Mouse (Mus musculus): ENCODE measurements at regions not wholly inside any gene's neighbourhood (a gene's known extent, or its start where the extent isn't known, plus 50 kb on each side); places are given as distances from the start of the nearest gene placed in this dataset.

DNA sequence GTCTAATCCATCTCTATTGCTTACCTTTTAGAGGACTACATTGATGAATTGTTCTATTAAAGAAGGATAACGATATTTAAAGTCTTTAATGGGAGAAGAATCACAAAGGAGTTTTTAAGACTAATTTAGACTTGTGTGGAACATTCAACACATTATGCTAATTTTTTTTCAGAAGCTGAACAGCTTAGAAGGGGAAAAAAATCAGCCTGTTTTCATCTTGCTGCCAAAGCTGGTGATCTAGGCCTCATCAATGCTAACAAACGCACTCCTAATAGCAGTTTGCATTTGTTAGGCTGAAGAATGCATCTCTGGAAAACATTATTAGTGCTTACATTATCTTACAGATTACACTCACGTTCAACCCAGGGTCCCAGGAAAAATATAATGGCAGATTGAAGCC lies 126.2 kb downstream of the 9530068E07Rik start:
- peak overlapping the region; percentile 61; the same call in 1 of the 2 replicates for H3K27ac ChIP-seq
- H3K4me3 ChIP-seq, result no peak overlapping the region
- no peak for TF ChIP-seq CTCF (IDR thresholded peaks at IDR 0.05)
- DNase-seq (ENCODE audit: extremely low spot score in 1 of 2, low spot score in 2 of 2), result no peak
- intact Hi-C loops (cut with DNase I), result loop anchor here (1.0 to 2.0 kb wide), 3 partner anchors 126 to 733 kb away; partner anchors contain the start of gene Fstl4

DNA sequence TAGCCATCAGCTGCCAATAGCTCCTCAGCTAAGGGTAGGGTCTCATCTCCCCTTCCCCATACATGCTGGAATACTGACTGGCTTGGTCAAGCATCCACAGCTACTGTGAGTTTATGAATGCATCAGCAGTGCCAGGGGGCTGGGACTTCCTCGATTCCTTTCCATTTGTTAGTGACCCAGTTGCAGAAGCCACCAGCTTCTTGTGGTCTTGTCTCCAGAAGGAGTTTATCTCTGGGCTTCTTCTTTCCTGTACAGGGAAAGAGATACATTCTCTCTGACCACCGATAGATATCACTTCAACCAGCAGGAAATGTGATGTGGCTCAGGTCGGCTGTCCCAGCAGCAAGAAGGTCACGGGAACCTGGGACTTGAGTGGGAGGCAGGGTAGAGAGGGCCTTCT lies 127.0 kb downstream of the 9530068E07Rik start:
- Histone ChIP-seq H3K4me3 (no peak overlapping the region), H3K27ac (peak overlapping the region; percentile 37; the same call in 1 of the 2 replicates)
- no peak for TF ChIP-seq CTCF (IDR thresholded peaks at IDR 0.05)
- intact Hi-C loops (cut with DNase I), result loop anchor here (2.0 kb wide), 2 partner anchors 126 to 242 kb away; partner anchors contain the start of gene Fstl4
- DNase-seq (ENCODE audit: extremely low spot score in 1 of 2, low spot score in 2 of 2), result no peak

DNA sequence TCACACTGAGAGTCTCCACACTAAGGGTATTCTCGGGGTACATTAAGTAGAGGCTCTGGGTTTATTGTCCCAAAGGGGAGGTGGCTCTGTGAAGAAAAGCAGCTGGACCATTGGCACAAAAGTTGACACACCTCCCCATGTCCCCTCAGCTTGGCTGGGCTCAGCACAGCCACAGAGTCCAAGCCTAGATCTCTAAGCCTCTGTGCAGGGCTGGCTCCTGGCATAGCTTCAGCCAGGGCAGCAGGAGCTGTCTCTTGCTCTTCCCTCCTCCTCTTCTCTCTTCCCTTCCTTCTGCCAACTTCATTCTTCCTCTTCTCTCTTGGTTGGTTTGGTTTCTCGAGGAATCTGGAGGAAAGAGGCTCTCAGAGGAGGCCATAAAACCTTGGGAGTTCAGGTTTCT lies 127.4 kb downstream of the 9530068E07Rik start:
- intact Hi-C loops (cut with DNase I), result loop anchor here (2.0 kb wide), 2 partner anchors 125 to 241 kb away; partner anchors contain the start of gene Fstl4
- H3K27ac ChIP-seq, result no peak overlapping the region
- no peak for TF ChIP-seq CTCF (IDR thresholded peaks at IDR 0.05)
- H3K4me3 ChIP-seq, result no peak overlapping the region
- no peak for DNase-seq (ENCODE audit: extremely low spot score in 1 of 2, low spot score in 2 of 2)

DNA sequence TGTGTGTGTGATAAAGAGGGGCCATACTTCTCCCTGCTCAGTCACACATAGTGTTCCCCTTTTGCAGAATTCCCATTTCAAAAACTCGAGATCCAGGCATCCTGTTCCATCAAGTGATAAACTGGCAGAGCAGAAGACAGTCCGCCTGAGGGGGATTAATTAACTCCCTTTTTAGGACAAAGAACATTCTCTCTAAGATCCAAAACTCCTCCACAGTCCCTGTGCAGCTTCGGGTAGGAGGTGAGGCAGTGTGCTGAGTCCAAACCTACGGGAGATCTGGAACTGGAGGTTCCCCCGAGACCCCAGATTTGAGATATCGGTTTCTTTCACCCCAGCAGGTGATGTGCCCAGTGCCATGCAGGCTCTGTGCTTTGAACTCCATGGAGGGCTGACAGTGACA lies 129.2 kb downstream of the 9530068E07Rik start:
- Histone ChIP-seq H3K4me3 (no peak overlapping the region), H3K27ac (no peak overlapping the region)
- intact Hi-C loops (cut with DNase I), result no loop called here
- TF ChIP-seq CTCF (IDR thresholded peaks at IDR 0.05), result no peak
- DNase-seq (ENCODE audit: extremely low spot score in 1 of 2, low spot score in 2 of 2), result no peak

DNA sequence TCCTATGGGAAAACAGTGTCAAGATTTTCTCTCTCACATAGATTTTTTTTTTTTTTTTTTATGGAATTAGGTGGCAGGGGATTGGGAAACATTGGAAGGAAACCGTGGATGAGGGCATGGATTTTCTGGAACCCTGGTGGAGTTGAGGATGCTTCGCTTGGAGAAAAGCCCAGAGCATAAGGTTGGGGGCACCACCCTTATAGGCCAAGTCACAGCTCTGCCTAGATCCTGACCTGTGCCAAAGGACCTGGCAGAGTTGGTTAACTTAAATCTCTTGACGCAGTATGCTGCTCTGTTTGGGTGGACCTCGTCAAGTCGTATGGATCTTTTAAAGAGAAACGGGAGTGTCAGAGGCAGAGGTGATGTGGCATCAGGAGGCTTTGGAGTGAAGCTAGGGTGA lies 130.1 kb downstream of the 9530068E07Rik start:
- Histone ChIP-seq H3K4me3 (no peak overlapping the region), H3K27ac (no peak overlapping the region)
- TF ChIP-seq CTCF (IDR thresholded peaks at IDR 0.05), result no peak
- no peak for DNase-seq (ENCODE audit: extremely low spot score in 1 of 2, low spot score in 2 of 2)
- intact Hi-C loops (cut with DNase I), result no loop called here

DNA sequence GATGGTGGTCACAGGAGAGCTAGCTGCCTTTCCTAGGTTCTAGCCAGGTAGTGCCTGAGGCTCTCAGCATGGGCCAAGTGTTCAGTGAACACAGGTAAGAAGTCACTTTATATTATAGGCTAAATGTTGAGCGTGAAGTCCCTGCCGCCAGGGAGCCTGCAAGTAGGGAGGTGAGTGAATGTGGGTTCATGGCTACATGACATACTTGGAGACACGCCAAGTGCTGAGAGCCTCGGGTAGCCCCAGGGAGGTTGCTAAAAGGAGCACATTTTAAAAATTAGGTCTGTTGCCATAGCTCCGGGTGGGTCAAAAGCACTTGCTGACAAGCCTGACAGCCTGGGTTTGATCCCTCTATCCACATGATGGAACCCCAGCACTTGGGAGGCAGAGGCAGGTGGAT lies 137.2 kb downstream of the 9530068E07Rik start:
- TF ChIP-seq CTCF (IDR thresholded peaks at IDR 0.05), result no peak
- no peak for DNase-seq (ENCODE audit: extremely low spot score in 1 of 2, low spot score in 2 of 2)
- intact Hi-C loops (cut with DNase I), result no loop called here
- no peak overlapping the region for H3K4me3 ChIP-seq
- H3K27ac ChIP-seq, result no peak overlapping the region

DNA sequence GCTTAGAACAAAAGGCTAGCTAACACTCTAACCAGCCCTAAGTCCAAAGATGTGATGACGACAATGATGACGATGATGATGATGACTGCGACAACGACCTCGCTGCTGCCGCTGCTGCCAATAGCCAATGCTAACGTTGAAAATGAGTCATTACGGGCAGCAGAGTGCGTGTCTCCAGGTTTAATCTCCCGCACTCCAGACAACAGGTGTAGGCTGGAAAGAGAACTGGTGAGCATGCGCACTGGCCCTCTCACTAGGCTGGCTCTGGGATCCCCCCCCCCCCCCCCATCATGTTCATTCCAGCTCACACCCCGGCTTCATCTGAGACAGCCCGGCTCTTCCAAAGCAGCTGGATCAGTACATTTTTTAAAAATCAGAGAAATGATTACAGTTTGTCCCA lies 138.4 kb downstream of the 9530068E07Rik start:
- TF ChIP-seq CTCF (IDR thresholded peaks at IDR 0.05), result no peak
- intact Hi-C loops (cut with DNase I), result no loop called here
- Histone ChIP-seq H3K4me3 (no peak overlapping the region), H3K27ac (no peak overlapping the region; the same call in 1 of the 2 replicates)
- DNase-seq (ENCODE audit: extremely low spot score in 1 of 2, low spot score in 2 of 2), result peak in 1 of 2 experiments; percentile 41

DNA sequence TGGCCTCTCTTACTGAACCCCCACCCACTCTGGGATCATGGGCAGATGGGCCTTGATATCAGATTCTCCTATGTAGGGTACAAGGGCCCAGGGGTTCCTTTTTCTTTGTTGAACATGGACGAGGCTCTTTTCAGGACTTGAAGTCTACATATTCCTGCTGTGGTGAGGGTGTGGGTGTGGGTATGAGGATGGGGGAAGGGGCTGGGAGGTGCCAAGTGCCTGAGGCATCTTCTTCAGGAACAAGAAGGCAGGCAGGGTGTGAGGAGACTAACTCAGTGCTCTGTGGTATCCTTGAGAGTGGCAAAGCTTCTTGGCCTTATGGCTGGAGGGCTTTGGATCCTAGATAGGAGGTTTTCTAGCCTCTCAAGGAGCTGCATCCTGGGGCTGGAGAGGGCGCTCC lies 140.0 kb downstream of the 9530068E07Rik start:
- Histone ChIP-seq H3K4me3 (no peak overlapping the region), H3K27ac (peak overlapping the region; percentile 82)
- no peak for TF ChIP-seq CTCF (IDR thresholded peaks at IDR 0.05)
- DNase-seq (ENCODE audit: extremely low spot score in 1 of 2, low spot score in 2 of 2), result no peak
- intact Hi-C loops (cut with DNase I), result loop anchor here (1.0 to 5.0 kb wide), 4 partner anchors 66 to 231 kb away; no protein-coding TSS in a partner anchor

DNA sequence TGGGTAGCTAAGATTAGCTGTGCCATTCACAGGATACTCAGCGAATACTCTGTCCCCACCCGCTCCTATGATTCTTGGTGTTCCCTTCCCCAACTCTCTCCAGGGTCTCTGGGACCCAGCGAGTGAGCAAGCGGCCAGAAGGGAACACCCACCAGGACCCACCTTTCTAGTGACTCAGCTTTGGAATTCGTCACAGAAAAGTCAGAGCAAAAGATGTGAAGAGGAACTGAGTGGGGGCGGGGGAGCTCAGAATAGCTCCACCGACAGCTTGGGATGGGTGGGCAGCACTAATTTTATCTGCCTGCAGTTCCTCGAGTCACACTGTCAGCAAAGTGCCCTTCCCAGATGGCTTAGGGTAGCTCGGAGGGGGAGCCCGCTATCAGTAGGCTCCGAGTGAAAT lies 140.6 kb downstream of the 9530068E07Rik start:
- TF ChIP-seq CTCF (IDR thresholded peaks at IDR 0.05), result no peak
- intact Hi-C loops (cut with DNase I), result loop anchor here (1.0 to 5.0 kb wide), 4 partner anchors 65 to 230 kb away; no protein-coding TSS in a partner anchor
- Histone ChIP-seq H3K27ac (peak overlapping the region; percentile 82), H3K4me3 (no peak overlapping the region)
- DNase-seq (ENCODE audit: extremely low spot score in 1 of 2, low spot score in 2 of 2), result peak; percentile 73 to 77

DNA sequence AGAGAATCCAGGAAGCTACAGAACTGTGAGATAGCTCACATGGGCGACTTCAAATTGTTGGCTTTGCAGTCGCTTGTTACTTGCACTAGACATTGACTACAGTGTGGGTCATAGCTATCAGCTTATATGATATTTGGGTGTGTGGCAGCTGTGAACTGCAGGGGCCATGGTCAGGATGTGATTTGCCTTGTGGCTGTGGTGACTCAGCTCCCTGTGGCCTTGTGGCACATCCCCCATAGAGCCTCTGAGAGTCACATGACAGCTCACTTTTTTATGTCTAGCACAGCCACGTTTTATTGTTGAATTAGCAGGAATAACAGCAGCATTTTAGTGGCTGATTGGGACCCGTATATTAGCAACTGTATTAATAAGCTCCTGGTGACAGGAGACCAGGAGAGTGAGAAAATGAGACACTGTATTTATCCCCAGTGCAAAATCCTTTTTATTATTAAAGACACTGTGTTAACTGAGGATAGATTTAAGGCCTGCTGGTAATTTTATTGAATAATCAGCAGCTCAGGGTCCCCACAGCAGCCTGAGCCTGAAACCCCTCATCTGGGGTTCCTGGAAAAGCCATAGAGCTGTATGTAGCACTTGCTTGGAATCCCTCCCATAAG lies 141.7 kb downstream of the 9530068E07Rik start:
- peak overlapping the region; percentile 36; the same call in 1 of the 2 replicates for H3K27ac ChIP-seq
- no peak for DNase-seq (ENCODE audit: extremely low spot score in 1 of 2, low spot score in 2 of 2)
- no peak for TF ChIP-seq CTCF (IDR thresholded peaks at IDR 0.05)
- intact Hi-C loops (cut with DNase I), result loop anchor here (2.0 to 5.0 kb wide), 3 partner anchors 64 to 229 kb away; no protein-coding TSS in a partner anchor
- H3K4me3 ChIP-seq, result no peak overlapping the region

DNA sequence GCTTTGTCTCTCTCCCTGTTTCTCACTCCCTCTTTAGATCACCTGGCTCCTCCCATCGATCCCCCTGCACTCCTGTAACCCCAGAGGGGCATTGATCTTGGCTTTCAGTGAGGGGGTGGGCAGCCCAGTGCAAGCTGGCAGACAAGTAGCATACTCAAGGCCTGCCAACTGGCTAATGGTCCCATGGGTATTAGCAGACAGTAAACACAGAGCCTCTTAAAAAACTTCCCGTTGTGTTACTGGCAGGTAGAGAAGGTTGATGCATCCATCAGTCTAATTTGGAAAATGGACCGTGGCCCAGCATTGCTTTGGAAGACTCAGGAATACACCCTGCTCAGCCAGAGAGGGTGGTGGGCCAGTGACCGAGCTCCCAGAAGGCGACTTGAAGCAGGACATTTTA lies 145.0 kb downstream of the 9530068E07Rik start:
- Histone ChIP-seq H3K4me3 (no peak overlapping the region), H3K27ac (no peak overlapping the region)
- TF ChIP-seq CTCF (IDR thresholded peaks at IDR 0.05), result no peak
- intact Hi-C loops (cut with DNase I), result no loop called here
- no peak for DNase-seq (ENCODE audit: extremely low spot score in 1 of 2, low spot score in 2 of 2)

DNA sequence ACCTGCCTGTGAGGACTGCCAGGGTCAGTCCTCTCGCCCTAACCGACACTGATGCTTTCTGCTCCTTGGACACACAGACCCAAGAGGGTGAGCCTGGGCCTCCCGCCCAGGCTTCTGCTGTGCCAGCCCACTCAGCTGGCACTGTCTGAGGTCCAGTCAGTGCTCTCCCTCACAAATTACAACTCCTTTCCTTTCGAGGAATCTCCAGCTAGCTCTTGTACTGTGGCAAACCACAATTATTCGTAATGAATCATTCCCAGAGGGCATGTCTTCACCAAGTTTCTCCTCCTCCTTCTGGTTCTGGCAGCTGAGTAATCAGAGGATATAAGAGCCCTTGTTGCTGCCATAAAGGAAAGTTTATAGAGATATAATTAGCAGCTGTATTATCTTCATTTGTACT lies 155.2 kb downstream of the 9530068E07Rik start:
- no peak for TF ChIP-seq CTCF (IDR thresholded peaks at IDR 0.05)
- DNase-seq (ENCODE audit: extremely low spot score in 1 of 2, low spot score in 2 of 2), result no peak
- intact Hi-C loops (cut with DNase I), result no loop called here
- no peak overlapping the region for H3K27ac ChIP-seq
- H3K4me3 ChIP-seq, result no peak overlapping the region

DNA sequence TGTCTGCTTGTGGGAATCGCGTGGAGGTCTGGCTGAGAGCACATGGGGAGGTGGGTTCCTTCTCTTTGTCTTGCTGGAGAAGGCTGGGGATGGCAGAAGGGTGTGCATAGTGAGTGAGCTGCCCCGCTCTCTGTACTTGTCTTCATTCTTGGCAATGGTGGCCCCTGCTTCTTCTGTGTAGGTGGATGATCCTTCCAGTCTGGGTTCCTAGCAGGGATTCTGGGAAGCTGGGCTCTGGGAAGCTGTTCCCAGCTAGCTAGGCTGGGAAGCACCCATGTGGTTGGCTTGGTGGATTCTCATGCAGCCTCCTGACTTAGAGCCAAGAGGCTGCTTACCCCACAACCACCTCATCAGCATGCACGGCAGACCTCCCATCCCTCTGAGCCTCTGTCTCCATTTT lies 156.6 kb downstream of the 9530068E07Rik start:
- TF ChIP-seq CTCF (IDR thresholded peaks at IDR 0.05), result no peak
- Histone ChIP-seq H3K4me3 (no peak overlapping the region), H3K27ac (no peak overlapping the region)
- intact Hi-C loops (cut with DNase I), result no loop called here
- DNase-seq (ENCODE audit: extremely low spot score in 1 of 2, low spot score in 2 of 2), result no peak

Measured in left cerebral cortex, adult 2 months (tissue).